Mouse (Mus musculus) lung, postnatal 0 days (tissue): Measurements from ENCODE around the gene AL607142.1.

ENCODE experiments used
- CTCF ChIP-seq: IDR thresholded peaks from 2 replicates; pipeline ENCODE4 v1.5.1; 2016; ENCODE audit warnings: antibody characterized with exemption, mild to moderate bottlenecking
- EP300 ChIP-seq: IDR thresholded peaks from 2 replicates; pipeline ENCODE4 v1.6.1; 2016; ENCODE audit warnings: antibody characterized with exemption, mild to moderate bottlenecking, control low read depth

DNA sequence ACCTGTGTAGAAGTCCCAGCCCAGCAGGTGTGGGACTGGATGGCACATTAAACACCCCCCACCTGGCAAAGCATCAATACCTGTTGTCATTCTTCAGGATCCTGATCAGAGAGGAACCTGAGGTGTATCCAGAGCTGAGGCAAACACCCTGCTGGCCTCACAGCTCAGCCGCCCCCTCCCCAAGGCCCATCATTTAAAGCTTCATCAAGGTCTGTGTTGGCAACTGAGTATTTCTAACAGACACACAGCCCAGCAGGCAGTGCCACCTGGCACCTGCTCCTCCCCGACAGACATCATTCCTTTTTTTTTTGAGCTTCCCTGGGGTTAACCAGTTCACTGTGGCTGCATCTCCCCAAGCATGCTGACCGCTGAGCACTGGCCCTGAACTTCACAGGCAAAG lies 50.7 kb downstream of the AL607142.1 start:
- TF ChIP-seq EP300 (no peak), CTCF (no peak)
